Mouse (Mus musculus): ENCODE measurements at regions not wholly inside any gene's neighbourhood (a gene's known extent, or its start where the extent isn't known, plus 50 kb on each side); places are given as distances from the start of the nearest gene placed in this dataset.
"Not testable (repeated sequence)": the region's sequence is repeated elsewhere in the genome, so short reads cannot be mapped to it uniquely, and the experiment has no call there.

GRCm38 (mm10) chr8:5384851-5385250 is 279.7 kb upstream of the Slc10a2 start:
- H3K9ac ChIP-seq = no peak overlapping the region
- H3K4me2 ChIP-seq = no peak overlapping the region
- ATAC-seq (ENCODE audit: low read depth) = no peak
- no peaks in the 10 kb centered on the region for H3K9me3 ChIP-seq
- no peaks in the 10 kb centered on the region for H3K36me3 ChIP-seq
- no peaks in the 10 kb centered on the region for H3K4me1 ChIP-seq (replicated peaks)
- no peak overlapping the region for H3K27ac ChIP-seq (replicated peaks)
- H3K27me3 ChIP-seq = no peaks in the 10 kb centered on the region
- H3K4me3 ChIP-seq = no peak overlapping the region
- 85% methylated on average over 2 of the region's 2 CpGs for WGBS

DNA sequence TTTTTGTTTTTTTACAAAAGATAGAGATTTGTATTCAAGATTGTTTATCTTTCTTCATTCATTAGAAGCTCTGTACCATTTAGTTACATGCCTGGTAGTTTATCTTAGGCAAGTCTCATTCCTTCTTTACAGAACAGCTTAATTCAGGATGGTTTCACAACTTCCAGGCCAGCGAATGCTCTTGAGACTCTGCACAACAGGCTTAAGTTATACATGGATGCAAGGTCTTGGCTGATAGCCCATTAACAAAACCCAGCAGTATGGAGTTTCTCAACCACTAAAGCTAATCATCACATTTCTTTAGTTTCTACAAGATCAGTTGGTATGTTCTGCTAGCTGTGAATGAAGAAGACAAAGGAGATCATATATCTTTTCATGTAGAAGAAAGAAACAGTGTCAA is 272.9 kb upstream of the Slc10a2 start:
- Histone ChIP-seq H3K4me2 (no peak overlapping the region), H3K4me1 (replicated peaks) (no peaks in the 10 kb centered on the region), H3K27me3 (no peaks in the 10 kb centered on the region), H3K36me3 (no peaks in the 10 kb centered on the region), H3K27ac (replicated peaks) (no peak overlapping the region), H3K9me3 (no peaks in the 10 kb centered on the region), H3K9ac (no peak overlapping the region), H3K4me3 (no peak overlapping the region)
- no peak for ATAC-seq (ENCODE audit: low read depth)
- WGBS = 82% methylated on average over 1 of the region's 1 CpGs

DNA sequence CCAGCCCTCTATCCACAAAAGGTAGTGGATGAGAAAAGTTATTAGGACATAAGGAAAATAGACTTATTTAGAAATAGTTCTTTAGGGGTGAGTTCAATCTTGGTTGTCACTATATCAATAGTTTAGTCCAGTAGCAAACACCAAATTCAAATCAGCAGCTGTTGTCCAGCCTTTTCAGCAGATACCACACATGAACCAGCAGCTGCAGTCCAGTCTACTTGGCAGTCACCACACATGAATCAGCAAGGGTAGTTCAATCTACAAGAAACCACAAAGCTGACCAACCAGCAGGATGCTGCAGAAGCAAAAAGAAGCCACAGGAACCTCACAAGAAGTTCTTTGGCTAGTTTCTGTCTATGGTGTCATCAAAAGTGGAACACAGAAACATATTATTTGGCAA is 234.8 kb upstream of the Slc10a2 start:
- Histone ChIP-seq H3K4me3 (no peak overlapping the region), H3K9ac (no peak overlapping the region), H3K27me3 (no peaks in the 10 kb centered on the region), H3K27ac (replicated peaks) (no peak overlapping the region), H3K4me2 (no peak overlapping the region), H3K36me3 (no peaks in the 10 kb centered on the region), H3K4me1 (replicated peaks) (no peaks in the 10 kb centered on the region), H3K9me3 (no peaks in the 10 kb centered on the region)
- no peak for ATAC-seq (ENCODE audit: low read depth)

GRCm38 (mm10) chr8:5314594-5314993 is 209.4 kb upstream of the Slc10a2 start:
- H3K9me3 ChIP-seq = 0 out of 2 replicates have a peak, but pooled peaks cover 3% of the 10 kb centered on the region
- no peak for ATAC-seq (ENCODE audit: low read depth)
- H3K27me3 ChIP-seq = no peaks in the 10 kb centered on the region
- no peak overlapping the region for H3K4me3 ChIP-seq
- WGBS = 60% methylated on average over 1 of the region's 1 CpGs
- H3K4me1 ChIP-seq (replicated peaks) = no peaks in the 10 kb centered on the region
- H3K9ac ChIP-seq = no peak overlapping the region
- H3K4me2 ChIP-seq = no peak overlapping the region
- H3K36me3 ChIP-seq = no peaks in the 10 kb centered on the region
- no peak overlapping the region for H3K27ac ChIP-seq (replicated peaks)

GRCm38 (mm10) chr8:5299982-5300381 is 194.8 kb upstream of the Slc10a2 start:
- H3K9ac ChIP-seq = no peak overlapping the region
- no peak for ATAC-seq (ENCODE audit: low read depth)
- H3K27me3 ChIP-seq = no peaks in the 10 kb centered on the region
- no peak overlapping the region for H3K4me2 ChIP-seq
- no peaks in the 10 kb centered on the region for H3K4me1 ChIP-seq (replicated peaks)
- no peaks in the 10 kb centered on the region for H3K36me3 ChIP-seq
- no peak overlapping the region for H3K4me3 ChIP-seq
- H3K27ac ChIP-seq (replicated peaks) = no peak overlapping the region
- no peaks in the 10 kb centered on the region for H3K9me3 ChIP-seq

- Histone ChIP-seq H3K27me3 (no peaks in the 10 kb centered on the region), H3K9me3 (no peaks in the 10 kb centered on the region), H3K36me3 (no peaks in the 10 kb centered on the region), H3K4me3 (no peak overlapping the region), H3K9ac (no peak overlapping the region), H3K27ac (replicated peaks) (no peak overlapping the region), H3K4me2 (no peak overlapping the region), H3K4me1 (replicated peaks) (no peaks in the 10 kb centered on the region)
- no peak for ATAC-seq (ENCODE audit: low read depth)
Measured at GRCm38 (mm10) chr8:5297190-5297589, 192.0 kb upstream of the Slc10a2 start.

GRCm38 (mm10) chr8:5285708-5286161 is 180.6 kb upstream of the Slc10a2 start:
- Histone ChIP-seq H3K27ac (replicated peaks) (0 out of 2 replicates have a peak overlapping the region, but pooled peaks have one; percentile 47), H3K4me1 (replicated peaks) (peaks cover 14% of the 10 kb centered on the region; the same call in 1 of the 2 replicates), H3K4me3 (no peak overlapping the region), H3K9ac (no peak overlapping the region), H3K4me2 (no peak overlapping the region), H3K36me3 (no peaks in the 10 kb centered on the region), H3K9me3 (no peaks in the 10 kb centered on the region), H3K27me3 (no peaks in the 10 kb centered on the region)
- WGBS = 29% methylated on average over 5 of the region's 5 CpGs
- ATAC-seq (ENCODE audit: low read depth) = peak; percentile 93

DNA sequence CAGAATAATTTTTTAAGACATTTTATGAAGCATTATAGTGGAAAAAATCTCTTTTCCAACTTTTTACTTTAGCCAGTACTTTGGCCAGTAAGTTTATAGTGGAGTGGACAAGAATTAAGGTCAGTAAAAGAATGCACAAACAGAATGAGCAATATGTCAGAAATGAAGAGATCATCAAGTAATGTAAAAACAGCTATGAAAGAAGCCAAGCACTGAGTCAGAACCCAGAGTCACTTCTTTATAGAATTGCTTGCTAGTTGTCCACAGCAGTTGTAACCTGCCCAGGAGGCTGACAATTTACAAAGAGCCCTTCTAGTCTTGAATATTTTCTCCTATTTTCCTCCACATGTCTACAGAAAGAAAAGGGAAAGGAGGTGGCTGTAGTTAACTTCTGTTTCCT is 178.6 kb upstream of the Slc10a2 start:
- H3K9ac ChIP-seq = no peak overlapping the region
- no peak for ATAC-seq (ENCODE audit: low read depth)
- no peak overlapping the region for H3K4me2 ChIP-seq
- no peaks in the 10 kb centered on the region for H3K9me3 ChIP-seq
- H3K36me3 ChIP-seq = no peaks in the 10 kb centered on the region
- peaks cover 14% of the 10 kb centered on the region; the same call in 1 of the 2 replicates for H3K4me1 ChIP-seq (replicated peaks)
- H3K27ac ChIP-seq (replicated peaks) = no peak overlapping the region
- H3K27me3 ChIP-seq = no peaks in the 10 kb centered on the region
- H3K4me3 ChIP-seq = no peak overlapping the region

- H3K4me3 ChIP-seq = no peak overlapping the region
- H3K4me1 ChIP-seq (replicated peaks) = no peaks in the 10 kb centered on the region
- H3K9ac ChIP-seq = no peak overlapping the region
- H3K27me3 ChIP-seq = no peaks in the 10 kb centered on the region
- no peak overlapping the region for H3K4me2 ChIP-seq
- ATAC-seq (ENCODE audit: low read depth) = no peak
- H3K36me3 ChIP-seq = no peaks in the 10 kb centered on the region
- H3K9me3 ChIP-seq = no peaks in the 10 kb centered on the region
- WGBS = 83% methylated on average over 1 of the region's 1 CpGs
- no peak overlapping the region for H3K27ac ChIP-seq (replicated peaks)
Measured at GRCm38 (mm10) chr8:5262316-5262715, 157.2 kb upstream of the Slc10a2 start.

DNA sequence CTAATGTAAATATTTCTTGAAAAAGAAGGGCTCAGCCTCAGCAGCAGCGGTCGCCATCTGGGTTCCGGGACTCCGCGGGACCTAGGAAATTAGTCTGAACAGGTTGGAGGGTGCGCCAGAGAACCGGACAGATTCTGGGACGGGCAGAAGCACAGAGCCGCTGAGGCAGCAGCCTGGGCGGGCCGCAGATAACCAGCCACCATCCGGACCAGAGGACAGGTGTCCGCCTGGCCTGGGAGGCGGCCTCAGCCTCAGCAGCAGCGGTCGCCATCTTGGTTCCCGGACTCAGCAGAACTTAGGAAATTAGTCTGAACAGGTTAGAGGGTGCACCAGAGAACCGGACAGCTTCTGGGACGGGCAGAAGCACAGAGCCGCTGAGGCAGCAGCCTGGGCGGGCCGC is 136.7 kb upstream of the Slc10a2 start:
- H3K4me1 ChIP-seq (replicated peaks); H3K4me2 ChIP-seq; H3K36me3 ChIP-seq; H3K9me3 ChIP-seq; H3K9ac ChIP-seq; H3K27ac ChIP-seq (replicated peaks); H3K27me3 ChIP-seq; H3K4me3 ChIP-seq; ATAC-seq (ENCODE audit: low read depth): not testable (repeated sequence)
- 91% methylated on average over 22 of the region's 22 CpGs for WGBS

Data from neural tube, embryonic 13.5 days (tissue).